Mouse (Mus musculus) CH12.LX (cell line): ENCODE measurements around the gene Mrps18b. TPM values are rescaled to one million over a fixed set of nuclear protein-coding genes. Genes with fewer than 3 reads are reported as not detected.

Experiments
- DNase-seq: peaks from one replicate; pipeline ENCODE4 v3.0.0-alpha.2; 2013; ENCODE audit errors: extremely low read depth
- H3K27ac ChIP-seq: 2 replicates; pipeline ENCODE4 v1.5.1; 2012; ENCODE audit warnings: low read depth, mild to moderate bottlenecking, control low read depth, moderate library complexity; ENCODE audit not compliant: insufficient read depth
- H3K27me3 ChIP-seq: replicated peaks from 2 replicates; pipeline ENCODE3; 2012; ENCODE audit warnings: inconsistent platforms
- H3K36me3 ChIP-seq, 2 experiments: replicated peaks in 1 of 2; 2 replicates each; pipeline versions ENCODE3 to v1.6.1; 2012; ENCODE audit warnings: inconsistent platforms in 1 of 2, low read length in 1 of 2, mild to moderate bottlenecking in 1 of 2, mixed read lengths in 1 of 2, moderate library complexity in 1 of 2; ENCODE audit not compliant: control insufficient read depth in 1 of 2, insufficient read depth in 1 of 2
- H3K4me1 ChIP-seq, 2 experiments: 2 replicates each; pipeline ENCODE4 v1.6.1; 2012; ENCODE audit warnings: inconsistent platforms in 1 of 2, moderate library complexity in 1 of 2; ENCODE audit not compliant: insufficient read depth in 2 of 2, control insufficient read depth in 1 of 2
- H3K4me2 ChIP-seq: 2 replicates; pipeline ENCODE4 v1.6.1; 2012; ENCODE audit warnings: low read depth, mild to moderate bottlenecking, control low read depth; ENCODE audit not compliant: poor library complexity, insufficient read depth, severe bottlenecking
- H3K4me3 ChIP-seq, 3 experiments: fragments of 150-350 bp in 1 of 3; sonication (generic) in 1 of 3; replicated peaks in 1 of 3; 2 replicates each; pipeline versions ENCODE3 to v1.5.1; 2011 to 2012; ENCODE audit warnings: low read depth in 2 of 3, low read length in 2 of 3, mild to moderate bottlenecking in 2 of 3, moderate library complexity in 2 of 3, control low read depth in 1 of 3, improper control_type of control experiment in 1 of 3, inconsistent platforms in 1 of 3, mixed read lengths in 1 of 3; ENCODE audit not compliant: poor library complexity in 1 of 3
- H3K79me2 ChIP-seq: replicated peaks from 2 replicates; pipeline ENCODE4 v1.6.1; 2012; ENCODE audit warnings: mild to moderate bottlenecking, moderate library complexity; ENCODE audit not compliant: control insufficient read depth, poor library complexity, insufficient read depth, severe bottlenecking; ENCODE audit errors: extremely low read depth
- H3K9ac ChIP-seq: 2 replicates; pipeline ENCODE4 v1.6.1; 2012; ENCODE audit warnings: low read depth, mild to moderate bottlenecking, control low read depth, moderate library complexity; ENCODE audit not compliant: insufficient read depth
- H3K9me3 ChIP-seq: replicated peaks from 2 replicates; pipeline ENCODE3; 2012; ENCODE audit warnings: low read length, inconsistent platforms, mixed read lengths
- BHLHE40 ChIP-seq: IDR thresholded peaks from 2 replicates; pipeline ENCODE4 v1.6.1; 2011; ENCODE audit warnings: mild to moderate bottlenecking, low read depth, low read length, improper control_type of control experiment
- CHD1 ChIP-seq: IDR thresholded peaks from 2 replicates; pipeline ENCODE4 v1.6.1; 2012; ENCODE audit warnings: low read depth, low read length, improper control_type of control experiment, inconsistent platforms
- CHD2 ChIP-seq: IDR thresholded peaks from 2 replicates; pipeline ENCODE4 v1.6.1; 2011; ENCODE audit warnings: low read length, improper control_type of control experiment
- CTCF ChIP-seq, 2 experiments: IDR thresholded peaks in 1 of 2; conservative IDR thresholded peaks in 1 of 2; 2 replicates each; pipeline ENCODE4 v1.5.1; 2011 to 2012; ENCODE audit warnings: low read depth in 2 of 2, low read length in 2 of 2, improper control_type of control experiment in 1 of 2, inconsistent platforms in 1 of 2, mild to moderate bottlenecking in 1 of 2, moderate library complexity in 1 of 2
- E2F4 ChIP-seq: IDR thresholded peaks from 2 replicates; pipeline ENCODE4 v1.6.1; 2011; ENCODE audit warnings: low read depth, low read length, improper control_type of control experiment; ENCODE audit not compliant: insufficient replicate concordance
- ELF1 ChIP-seq: IDR thresholded peaks from 2 replicates; pipeline ENCODE4 v1.6.1; 2014; ENCODE audit warnings: low read depth, mild to moderate bottlenecking, inconsistent platforms, low read length, improper control_type of control experiment
- EP300 ChIP-seq: IDR thresholded peaks from 2 replicates; pipeline ENCODE4 v1.6.1; 2011; ENCODE audit warnings: low read length, improper control_type of control experiment
- ETS1 ChIP-seq: conservative IDR thresholded peaks from 2 replicates; pipeline ENCODE4 v1.6.1; 2012; ENCODE audit warnings: low read depth, mild to moderate bottlenecking, inconsistent platforms, low read length, improper control_type of control experiment, moderate library complexity
- GABPA ChIP-seq: IDR thresholded peaks from 2 replicates; pipeline ENCODE4 v1.6.1; 2012; ENCODE audit warnings: low read depth, low read length, improper control_type of control experiment, inconsistent platforms; ENCODE audit not compliant: insufficient replicate concordance
- HCFC1 ChIP-seq: IDR thresholded peaks from 2 replicates; pipeline ENCODE4 v1.6.1; 2012; ENCODE audit warnings: low read depth, mild to moderate bottlenecking, inconsistent platforms, low read length, improper control_type of control experiment
- IRF4 ChIP-seq: IDR thresholded peaks from 2 replicates; pipeline ENCODE4 v1.6.1; 2014; ENCODE audit warnings: low read depth, mild to moderate bottlenecking, inconsistent platforms, low read length, improper control_type of control experiment
- JUN ChIP-seq: IDR thresholded peaks from 2 replicates; pipeline ENCODE4 v1.6.1; 2011; ENCODE audit warnings: low read depth, mild to moderate bottlenecking, low read length, improper control_type of control experiment, moderate library complexity; ENCODE audit not compliant: insufficient read depth
- JUND ChIP-seq: conservative IDR thresholded peaks from 2 replicates; pipeline ENCODE4 v1.6.1; 2011; ENCODE audit warnings: low read depth, low read length, improper control_type of control experiment
- KAT2A ChIP-seq: IDR thresholded peaks from 2 replicates; pipeline ENCODE4 v1.6.1; 2012; ENCODE audit warnings: low read length, improper control_type of control experiment, inconsistent platforms; ENCODE audit not compliant: insufficient replicate concordance
- MAFK ChIP-seq: IDR thresholded peaks from 2 replicates; pipeline ENCODE4 v1.6.1; 2011; ENCODE audit warnings: low read length, improper control_type of control experiment; ENCODE audit not compliant: insufficient replicate concordance
- MAX ChIP-seq: IDR thresholded peaks from 2 replicates; pipeline ENCODE4 v1.6.1; 2011; ENCODE audit warnings: low read length, improper control_type of control experiment
- MAZ ChIP-seq: IDR thresholded peaks from 2 replicates; pipeline ENCODE4 v1.6.1; 2012; ENCODE audit warnings: low read depth, mild to moderate bottlenecking, inconsistent platforms, low read length, improper control_type of control experiment, moderate library complexity
- MEF2A ChIP-seq: IDR thresholded peaks from 2 replicates; pipeline ENCODE4 v1.6.1; 2014; ENCODE audit warnings: low read depth, mild to moderate bottlenecking, inconsistent platforms, low read length, improper control_type of control experiment, borderline replicate concordance
- MXI1 ChIP-seq: IDR thresholded peaks from 2 replicates; pipeline ENCODE4 v1.6.1; 2011; ENCODE audit warnings: mild to moderate bottlenecking, low read depth, low read length, improper control_type of control experiment
- MYC ChIP-seq: IDR thresholded peaks from 2 replicates; pipeline ENCODE4 v1.6.1; 2011; ENCODE audit warnings: low read depth, mild to moderate bottlenecking, improper control_type of control experiment, low read length
- NELFE ChIP-seq: IDR thresholded peaks from 2 replicates; pipeline ENCODE4 v1.6.1; 2011; ENCODE audit warnings: low read depth, low read length, improper control_type of control experiment
- NRF1 ChIP-seq: IDR thresholded peaks from 2 replicates; pipeline ENCODE4 v1.6.1; 2014; ENCODE audit warnings: low read depth, mild to moderate bottlenecking, inconsistent platforms, low read length, improper control_type of control experiment, moderate library complexity
- PAX5 ChIP-seq: IDR thresholded peaks from 2 replicates; pipeline ENCODE4 v1.6.1; 2012; ENCODE audit warnings: low read length, inconsistent platforms, mixed read lengths
- POLR2A ChIP-seq: IDR thresholded peaks from 2 replicates; pipeline ENCODE4 v1.6.1; 2011; ENCODE audit warnings: low read depth, mild to moderate bottlenecking, improper control_type of control experiment, low read length
- POLR2AphosphoS2 ChIP-seq: IDR thresholded peaks from 2 replicates; pipeline ENCODE4 v1.6.1; 2011; ENCODE audit warnings: low read depth, low read length, improper control_type of control experiment
- RAD21 ChIP-seq: IDR thresholded peaks from 2 replicates; pipeline ENCODE4 v1.6.1; 2011; ENCODE audit warnings: low read depth, mild to moderate bottlenecking, low read length, improper control_type of control experiment, moderate library complexity
- RCOR1 ChIP-seq: conservative IDR thresholded peaks from 2 replicates; pipeline ENCODE4 v1.6.1; 2012; ENCODE audit warnings: low read depth, mild to moderate bottlenecking, inconsistent platforms, low read length, improper control_type of control experiment
- SIN3A ChIP-seq: IDR thresholded peaks from 2 replicates; pipeline ENCODE4 v1.6.1; 2012; ENCODE audit warnings: low read length, improper control_type of control experiment, inconsistent platforms
- SMC3 ChIP-seq: IDR thresholded peaks from 2 replicates; pipeline ENCODE4 v1.6.1; 2011; ENCODE audit warnings: low read depth, low read length, improper control_type of control experiment
- TBP ChIP-seq: conservative IDR thresholded peaks from 2 replicates; pipeline ENCODE4 v1.6.1; 2011; ENCODE audit warnings: low read depth, low read length, improper control_type of control experiment
- TCF12 ChIP-seq: IDR thresholded peaks from 2 replicates; pipeline ENCODE4 v1.6.1; 2014; ENCODE audit warnings: low read depth, mild to moderate bottlenecking, inconsistent platforms, low read length, improper control_type of control experiment
- UBTF ChIP-seq: IDR thresholded peaks from 2 replicates; pipeline ENCODE4 v1.6.1; 2012; ENCODE audit warnings: low read depth, mild to moderate bottlenecking, inconsistent platforms, low read length, improper control_type of control experiment, moderate library complexity
- USF1 ChIP-seq: IDR thresholded peaks from 2 replicates; pipeline ENCODE4 v1.6.1; 2014; ENCODE audit warnings: low read depth, mild to moderate bottlenecking, inconsistent platforms, low read length, improper control_type of control experiment
- USF2 ChIP-seq: conservative IDR thresholded peaks from 2 replicates; pipeline ENCODE4 v1.6.1; 2011; ENCODE audit warnings: low read depth, low read length, improper control_type of control experiment
- ZC3H11A ChIP-seq: IDR thresholded peaks from 2 replicates; pipeline ENCODE4 v1.6.1; 2012; ENCODE audit warnings: low read depth, mild to moderate bottlenecking, inconsistent platforms, low read length, improper control_type of control experiment
- ZKSCAN1 ChIP-seq: IDR thresholded peaks from 2 replicates; pipeline ENCODE4 v1.6.1; 2012; ENCODE audit warnings: low read depth, inconsistent platforms, low read length, improper control_type of control experiment, borderline replicate concordance
- ZMIZ1 ChIP-seq: IDR thresholded peaks from 2 replicates; pipeline ENCODE4 v1.6.1; 2012; ENCODE audit warnings: low read depth, mild to moderate bottlenecking, inconsistent platforms, low read length, improper control_type of control experiment
- ZNF384 ChIP-seq: IDR thresholded peaks from 2 replicates; pipeline ENCODE4 v1.6.1; 2012; ENCODE audit warnings: low read depth, low read length, improper control_type of control experiment, inconsistent platforms
- dilution Hi-C: fragments of 300-500 bp; cut with MboI; formaldehyde crosslinking; loops from 2 replicates; pipeline ENCODE4 v1.14.3; 2020; ENCODE audit warnings: low sequenced_read_pairs; ENCODE audit not compliant: extremely low pct_unique_long_range_greater_than_20kb, extremely low pct_ligation_motif_present
- in situ Hi-C: fragments of 300-500 bp; cut with MboI; formaldehyde crosslinking; loops from 3 replicates; pipeline ENCODE4 v1.14.3; 2019; ENCODE audit warnings: low sequenced_read_pairs, low pct_ligation_motif_present, low pct_unique_long_range_greater_than_20kb, mixed read lengths
- polyA plus RNA-seq: library from polyadenylated mRNA; unstranded; fragments of >175 nt; gene quantifications from 2 replicates; pipeline ENCODE4 v1.2.1, GENCODE M21; 2012; ENCODE audit warnings: low read depth; ENCODE audit not compliant: insufficient read length
- total RNA-seq, 2 experiments: library from RNA; depleted of rRNA; stranded (reverse); fragments of 300-350 nt in 1 of 2; fragments of >200 nt in 1 of 2; gene quantifications; 2 replicates each; pipeline ENCODE4 v1.2.3; 2012 to 2014

Gene Mrps18b
- total and polyA plus RNA-seq, 3 experiments = 108 to 172 (median 148) TPM

DNA sequence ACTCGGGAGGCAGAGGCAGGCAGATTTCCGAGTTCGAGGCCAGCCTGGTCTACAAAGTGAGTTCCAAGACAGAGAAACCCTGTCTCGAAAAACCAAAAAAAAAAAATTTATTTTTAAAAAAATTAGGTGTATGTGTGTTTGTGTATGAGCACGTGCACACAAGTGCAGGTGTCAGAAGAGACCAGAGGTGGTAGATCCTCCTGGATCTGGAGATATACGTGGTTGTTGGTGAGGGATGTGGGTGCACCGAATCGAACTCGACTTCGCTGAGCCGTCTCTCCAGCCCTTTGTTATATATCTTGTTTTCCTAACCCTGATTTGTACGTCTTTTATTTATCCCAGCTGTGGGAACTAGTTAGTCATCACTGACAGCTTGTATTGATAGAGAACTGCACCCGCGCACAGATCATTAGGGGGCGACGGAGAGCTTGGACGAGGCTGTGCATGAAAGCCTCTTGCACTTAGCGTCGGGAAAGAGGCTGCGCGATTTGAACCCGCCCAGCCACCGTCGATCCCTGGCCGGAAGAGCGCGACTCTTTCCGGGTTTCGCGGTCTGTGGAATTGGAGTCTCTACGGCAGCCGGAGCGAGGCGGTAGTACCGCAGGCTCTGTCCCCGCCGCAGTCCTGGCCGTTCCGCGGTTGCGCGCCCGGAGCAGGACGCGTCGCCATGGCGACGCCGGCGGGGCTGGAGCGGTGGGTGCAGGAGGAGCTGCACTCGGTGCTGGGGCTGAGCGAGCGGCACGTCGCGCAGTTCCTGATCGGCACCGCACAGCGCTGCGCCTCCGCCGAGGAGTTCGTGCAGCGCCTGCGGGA is 36.7 kb downstream of the Mrps18b start, which contains the start of gene Dhx16:
Dhx16 (plus strand) TSS at position 575 of the 813 bp plus-strand sequence.
- in situ Hi-C loops = no loop called here
- peak within 1 kb of the TSS; percentile 61 for H3K27ac ChIP-seq

GRCm38 (mm10) chr17:35874721-35875120 is 41.5 kb downstream of the Mrps18b start:
- H3K4me2 ChIP-seq = no peak overlapping the region
- in situ Hi-C loops (loop anchor here (5.0 kb wide), 1 partner anchor 37 kb away; the partner anchor contains the start of gene Tubb5), dilution Hi-C loops (no loop called here)
- peaks cover 28% of the 10 kb centered on the region for H3K79me2 ChIP-seq
- TF ChIP-seq ZKSCAN1 (no peak), ZC3H11A (no peak), NRF1 (no peak), CTCF (conservative IDR thresholded peaks at IDR 0.05 in 1 of 2, IDR thresholded peaks at IDR 0.05 in 1 of 2; ENCODE audit: low read depth in 2 of 2, low read length in 2 of 2) (no peak), KAT2A (no peak), ZMIZ1 (no peak), HCFC1 (no peak), USF1 (no peak), JUND (no peak), MAFK (no peak)
- peaks cover 0 to 27% of the 10 kb centered on the region in 2 experiments; a peak in 2 of 4 replicates for H3K4me1 ChIP-seq
- H3K27ac ChIP-seq = no peak overlapping the region
- peaks cover 4% of the 10 kb centered on the region for H3K9me3 ChIP-seq
- no peak overlapping the region for H3K9ac ChIP-seq
- H3K27me3 ChIP-seq = no peaks in the 10 kb centered on the region
- peaks cover 19 to 49% of the 10 kb centered on the region in 2 experiments for H3K36me3 ChIP-seq
- no peak for DNase-seq
- no peak overlapping the region for H3K4me3 ChIP-seq

More for the DNA sequence above, 36.7 kb downstream of the Mrps18b start, which contains the start of gene Dhx16:
- Histone ChIP-seq H3K4me3 (peak within 1 kb of the TSS; percentile 86 to 100 (median 98)), H3K79me2 (peaks cover 20% of the 10 kb centered on the region), H3K4me1 (peaks cover 5 to 16% of the 10 kb centered on the region in 2 experiments), H3K9ac (peak within 1 kb of the TSS; percentile 94), H3K9me3 (no peaks in the 10 kb centered on the region), H3K36me3 (peaks cover 42 to 59% of the 10 kb centered on the region in 2 experiments)
- peak; percentile 97 for DNase-seq
- TF ChIP-seq ZKSCAN1 = no peak; the same call in 1 of the 2 replicates
- TF ChIP-seq PAX5 = no peak
- TF ChIP-seq USF1 = no peak
- TF ChIP-seq KAT2A = peak; percentile 89; the same call in 1 of the 2 replicates
- no peak for TF ChIP-seq UBTF
- TF ChIP-seq MAX = peak; percentile 83
- peak; percentile 69; the same call in 1 of the 2 replicates for TF ChIP-seq CHD2
- TF ChIP-seq TBP = 0 out of 2 replicates have a peak, but pooled peaks have one; percentile 24
- peak; percentile 80 for TF ChIP-seq ZMIZ1
- peak; percentile 74 for TF ChIP-seq MYC
- no peak for TF ChIP-seq ZC3H11A
- peak; percentile 82 for TF ChIP-seq POLR2A
- TF ChIP-seq RCOR1 = peak; percentile 59; the same call in 1 of the 2 replicates
- no peak for TF ChIP-seq USF2
- no peak for TF ChIP-seq MAFK
- TF ChIP-seq JUND = no peak; the same call in 1 of the 2 replicates
- TF ChIP-seq BHLHE40 = peak; percentile 61; the same call in 1 of the 2 replicates
- TF ChIP-seq HCFC1 = peak; percentile 97
- TF ChIP-seq CTCF (conservative IDR thresholded peaks at IDR 0.05 in 1 of 2, IDR thresholded peaks at IDR 0.05 in 1 of 2; ENCODE audit: low read depth in 2 of 2, low read length in 2 of 2) = peak; percentile 32 to 87; a peak in 3 of 4 replicates
- peak; percentile 82 for TF ChIP-seq NELFE
- TF ChIP-seq POLR2AphosphoS2 = 0 out of 2 replicates have a peak, but pooled peaks have one; percentile 38
- no peak for TF ChIP-seq JUN
- TF ChIP-seq E2F4 = no peak
- peak; percentile 77 for TF ChIP-seq IRF4
- TF ChIP-seq MXI1 = peak; percentile 85
- peak; percentile 69 for TF ChIP-seq NRF1
- TF ChIP-seq GABPA = no peak; the same call in 1 of the 2 replicates
- TF ChIP-seq SMC3 = peak; percentile 62
- no peak; the same call in 1 of the 2 replicates for TF ChIP-seq MAZ
- TF ChIP-seq SIN3A = peak; percentile 97
- peak; percentile 76 for TF ChIP-seq TCF12
- TF ChIP-seq ELF1 = peak; percentile 99
- TF ChIP-seq RAD21 = peak; percentile 58
- peak; percentile 66 for TF ChIP-seq ETS1
- TF ChIP-seq EP300 = no peak; the same call in 1 of the 2 replicates
- TF ChIP-seq ZNF384 = no peak; the same call in 1 of the 2 replicates
- peak; percentile 88 for TF ChIP-seq MEF2A
- peak; percentile 23; the same call in 1 of the 2 replicates for TF ChIP-seq CHD1
- TF ChIP-seq, all 38 proteins: peak for 24
- no peaks in the 10 kb centered on the region for H3K27me3 ChIP-seq
- dilution Hi-C loops = no loop called here
- peak within 1 kb of the TSS; percentile 83 for H3K4me2 ChIP-seq
